Mouse (Mus musculus) bone marrow macrophage, adult 2 months (primary cell): ENCODE data around the gene Retreg1.

Source experiments
- CTCF ChIP-seq: IDR thresholded peaks from 2 replicates; pipeline ENCODE4 v1.5.1; 2012; ENCODE audit warnings: low read depth, mild to moderate bottlenecking, low read length, moderate library complexity
- POLR2A ChIP-seq: IDR thresholded peaks from 2 replicates; pipeline ENCODE4 v1.6.1; 2012; ENCODE audit warnings: mild to moderate bottlenecking, low read depth, low read length, borderline replicate concordance

DNA sequence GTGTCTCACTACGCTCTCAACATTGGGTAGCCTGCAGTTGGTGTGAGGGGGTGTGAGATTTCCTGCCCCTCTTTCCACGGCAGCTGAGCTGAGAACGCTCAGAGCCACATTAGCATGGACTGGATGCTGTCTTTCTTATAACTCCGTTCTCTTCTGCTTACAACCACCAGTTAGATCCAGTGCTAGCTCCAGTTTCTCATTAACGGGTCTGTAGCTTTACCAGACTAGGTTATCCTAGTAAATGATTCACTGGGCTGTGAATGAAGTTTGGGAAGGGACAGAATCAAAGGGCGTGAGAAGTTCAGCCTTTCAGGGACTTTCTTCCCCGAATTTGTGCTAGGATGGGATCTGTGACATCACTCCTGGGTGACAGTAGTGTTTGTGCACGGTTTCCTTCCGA, 70.7 kb downstream of the Retreg1 start:
- TF ChIP-seq CTCF: no peak
- TF ChIP-seq POLR2A: no peak
